Mouse (Mus musculus) brain, embryonic 18.5 days (tissue): Measurements from ENCODE around the gene Mrps12.

Experiments used
- DNase-seq: peaks from one replicate; pipeline ENCODE4 v3.0.0-alpha.2; 2012; ENCODE audit warnings: low read depth, low spot score

Mrps12 gene

DNA sequence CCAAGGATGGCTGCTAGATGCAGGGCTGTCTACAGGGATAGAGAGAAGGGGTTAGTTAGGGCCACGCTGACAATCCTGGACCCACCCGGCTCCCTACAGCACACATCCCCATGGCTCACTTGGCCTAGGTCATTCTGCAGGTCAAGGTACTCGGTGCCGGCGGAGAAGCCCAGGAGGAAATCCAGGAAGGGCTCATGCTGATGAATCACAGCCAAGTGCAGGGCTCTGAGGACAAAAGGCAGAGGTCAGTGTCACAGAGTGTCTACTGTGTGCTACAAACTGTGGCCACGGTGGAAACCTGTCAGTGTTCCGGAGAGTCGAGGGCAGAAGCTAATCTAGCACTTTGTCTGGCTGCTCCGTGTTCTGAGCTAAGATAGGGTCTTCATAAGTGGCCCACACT lies 20.3 kb upstream of the Mrps12 start:
- no peak for DNase-seq

GRCm38 (mm10) chr7:28758623-28759022 lies 17.0 kb upstream of the Mrps12 start:
- no peak for DNase-seq

DNA sequence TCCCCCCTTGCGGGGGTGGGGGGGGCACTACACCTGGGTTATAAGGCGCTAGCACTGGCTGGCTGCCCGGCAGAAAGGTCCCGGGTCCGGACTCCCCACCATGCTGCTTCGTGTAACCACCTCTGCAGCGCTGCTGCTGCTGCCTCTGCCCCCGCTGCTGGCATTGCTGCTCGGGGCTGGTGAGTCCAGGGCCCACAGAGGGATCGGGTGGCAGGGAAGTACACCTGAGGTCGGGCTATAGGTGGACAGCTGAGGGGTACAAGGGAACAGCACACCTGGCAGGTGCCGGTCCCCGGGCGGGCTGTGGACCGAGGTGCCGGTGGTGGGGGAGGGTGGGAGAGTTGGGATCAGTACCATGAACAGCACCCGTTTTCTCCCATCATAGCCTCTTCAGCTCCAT lies 14.5 kb upstream of the Mrps12 start, which contains the start of gene Ccer2:
Gene Ccer2, plus strand, starts transcription at position 96 of the 400 bp plus-strand sequence.
- DNase-seq: no peak

DNA sequence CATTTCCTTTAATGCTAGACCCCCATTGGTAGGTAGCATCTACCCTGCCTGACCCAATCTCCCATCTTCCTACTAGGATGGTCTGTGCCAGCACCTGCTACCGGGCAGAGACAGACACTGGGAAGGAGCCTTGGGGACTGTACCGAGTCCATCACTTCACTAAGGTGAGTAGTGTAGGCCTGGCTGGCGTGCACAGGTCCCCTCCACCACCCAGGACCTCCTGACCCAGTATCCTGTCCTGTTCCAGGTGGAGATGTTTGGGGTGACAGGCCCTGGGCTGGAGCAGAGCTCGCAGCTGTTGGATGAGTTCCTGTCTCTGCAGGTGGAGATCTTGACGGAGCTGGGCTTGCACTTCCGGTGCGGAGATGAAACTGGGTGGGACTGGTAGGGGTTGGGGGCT lies 8.3 kb upstream of the Mrps12 start:
- DNase-seq: no peak

- no peak for DNase-seq
These were observed 282 bp downstream of the Mrps12 start for GRCm38 (mm10) chr7:28741368-28741708.

- no peak for DNase-seq
These were observed 671 bp downstream of the Mrps12 start for GRCm38 (mm10) chr7:28740949-28741348.

DNA sequence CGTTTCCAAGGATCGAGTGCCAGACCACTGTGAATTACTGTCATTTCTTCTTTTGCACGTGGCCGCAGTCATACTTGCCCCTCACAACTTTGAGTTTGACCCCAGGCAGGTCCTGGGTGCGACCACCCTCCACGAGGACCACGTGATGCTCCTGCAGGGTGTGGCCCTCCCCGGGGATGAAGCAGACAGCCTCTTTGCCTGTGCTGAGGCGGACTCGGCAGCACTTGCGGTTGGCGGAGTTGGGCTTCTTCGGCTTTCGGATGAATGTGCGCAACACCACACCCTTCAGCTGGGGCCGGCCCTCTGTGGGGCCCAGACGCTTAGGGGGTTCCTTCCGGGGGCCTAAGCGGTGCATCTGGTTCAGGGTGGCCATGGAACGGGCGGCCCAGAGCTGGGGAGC lies 1.8 kb downstream of the Mrps12 start:
- DNase-seq: no peak

GRCm38 (mm10) chr7:28735701-28736100 lies 5.9 kb downstream of the Mrps12 start:
- DNase-seq: no peak

GRCm38 (mm10) chr7:28733211-28733610 lies 8.4 kb downstream of the Mrps12 start:
- no peak for DNase-seq

GRCm38 (mm10) chr7:28732341-28733142 lies 9.1 kb downstream of the Mrps12 start:
- peak; percentile 22 for DNase-seq

DNA sequence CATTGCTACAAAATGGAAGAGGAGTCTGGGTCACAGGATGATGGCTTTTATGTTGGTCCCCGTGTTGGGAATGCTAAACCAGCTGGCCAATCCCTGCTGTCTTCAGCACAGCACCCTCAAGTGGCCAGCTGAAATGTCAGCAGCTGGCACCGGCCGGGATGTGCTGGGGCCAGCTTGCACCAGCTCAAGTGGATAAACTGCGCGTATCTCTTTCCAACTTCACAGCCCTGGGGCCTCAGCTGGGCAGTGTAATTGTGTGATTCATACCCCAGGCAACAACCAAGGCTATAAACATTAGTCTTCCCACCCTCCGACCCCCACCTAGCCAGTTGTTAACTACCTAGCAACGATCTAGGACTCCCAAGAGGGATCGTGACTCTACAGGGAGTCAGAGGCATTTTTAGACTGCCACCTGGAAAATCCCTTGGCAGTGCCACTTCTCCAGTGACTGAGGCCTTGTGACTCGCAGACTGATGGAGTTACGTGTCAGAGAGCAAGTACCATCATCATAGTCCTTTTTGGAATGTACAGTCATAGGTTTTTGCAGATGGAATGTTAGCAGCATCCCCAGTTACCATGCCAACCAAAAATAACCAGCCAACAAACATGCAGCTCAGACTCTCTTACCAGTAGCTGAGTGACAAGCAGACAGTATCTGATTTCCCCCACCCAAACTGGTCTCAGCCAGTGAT lies 13.8 kb downstream of the Mrps12 start:
- DNase-seq: no peak

DNA sequence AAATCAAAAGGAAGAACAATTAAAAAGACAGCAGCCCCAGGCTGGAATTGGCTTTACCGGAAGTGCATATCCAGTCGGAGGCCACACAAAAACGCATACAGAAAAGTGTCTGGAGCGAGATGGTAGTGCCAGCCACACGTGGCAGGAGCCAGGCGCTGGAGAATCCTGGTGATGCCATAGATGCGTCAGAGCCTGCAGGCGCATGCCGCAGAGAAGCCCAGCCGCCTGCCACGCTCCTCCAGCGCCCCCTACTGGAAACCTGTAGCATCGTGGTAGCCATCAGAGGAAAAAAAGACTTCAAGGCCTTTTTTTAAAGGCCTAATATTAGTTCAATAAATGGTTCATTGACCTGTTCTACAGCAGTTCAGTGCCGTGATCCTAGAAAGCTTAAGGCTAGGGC lies 15.0 kb downstream of the Mrps12 start:
- no peak for DNase-seq

DNA sequence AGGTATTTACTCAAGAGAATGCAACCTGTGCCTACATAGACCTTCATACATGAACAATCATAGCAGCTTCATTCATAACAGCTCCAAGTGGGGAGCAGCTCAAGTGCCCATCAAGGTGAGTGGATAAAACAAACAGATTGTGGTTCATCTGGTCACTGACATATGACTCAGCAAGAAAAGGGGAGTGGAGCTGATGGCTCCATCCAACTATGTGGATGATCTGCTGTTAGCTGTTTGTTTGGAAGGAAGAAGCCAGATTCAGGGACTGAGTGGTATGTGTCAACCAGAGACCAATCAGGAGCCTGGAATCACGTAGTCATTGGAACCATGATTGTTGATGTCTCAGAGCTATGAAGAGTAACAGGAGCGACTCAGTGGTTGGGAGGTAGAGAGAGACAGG lies 17.0 kb downstream of the Mrps12 start:
- DNase-seq: no peak

GRCm38 (mm10) chr7:28722079-28722478 lies 19.5 kb downstream of the Mrps12 start:
- DNase-seq: no peak

DNA sequence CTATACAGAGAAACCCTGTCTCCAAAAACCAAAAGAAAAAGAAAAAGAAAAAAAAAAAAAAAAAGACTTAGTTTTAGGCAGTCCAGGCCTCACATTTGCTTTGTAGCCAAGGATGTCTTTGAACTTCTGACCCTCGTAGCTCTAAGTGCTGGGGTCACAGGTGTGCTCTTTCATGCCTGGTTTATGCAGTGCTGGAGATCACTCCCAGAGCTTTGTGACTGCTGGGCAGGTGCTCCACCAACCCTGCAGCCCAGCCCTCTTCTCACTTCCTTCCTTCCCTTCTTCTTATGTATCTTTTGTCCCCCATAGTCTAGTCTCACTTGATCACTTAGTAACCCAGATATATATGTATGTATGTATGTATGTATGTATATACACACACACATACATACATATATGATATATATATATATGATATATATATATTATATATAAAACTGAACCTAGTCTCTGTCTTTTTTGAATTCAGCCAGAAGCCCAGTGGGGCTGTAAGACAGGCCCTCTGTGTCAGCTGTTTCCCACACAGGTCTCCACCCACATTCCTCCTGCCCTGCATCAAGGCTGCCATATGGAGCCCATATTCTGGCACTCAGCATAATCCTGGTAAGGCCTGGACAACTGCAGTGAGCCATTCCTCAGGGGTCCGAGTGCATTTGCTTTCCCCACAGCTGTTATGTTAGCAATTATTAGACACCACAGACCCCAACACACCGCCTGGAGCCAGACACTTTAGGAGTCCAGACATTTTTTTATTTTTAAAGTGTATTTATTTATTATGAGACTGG lies 20.7 kb downstream of the Mrps12 start:
- DNase-seq: no peak

DNA sequence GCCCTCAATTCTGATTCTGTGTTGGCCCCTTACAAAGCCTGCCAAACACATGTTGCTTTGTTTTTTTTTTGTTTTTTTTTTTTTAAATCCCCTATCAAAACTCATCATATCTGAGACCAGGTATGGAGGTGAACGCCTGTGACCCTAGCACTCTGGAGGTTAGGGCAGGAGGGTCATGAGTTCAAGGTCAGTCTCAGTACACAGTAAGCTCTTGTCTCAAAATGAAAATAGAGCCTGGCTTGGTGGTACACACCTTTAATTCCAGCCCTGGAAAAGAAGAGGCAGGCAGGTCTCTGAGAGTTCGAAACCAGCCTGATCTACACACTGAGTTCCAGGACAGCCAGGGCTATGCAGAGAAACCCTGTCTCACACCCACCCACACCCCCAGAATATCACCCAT lies 22.0 kb downstream of the Mrps12 start:
- no peak for DNase-seq

- no peak for DNase-seq
These were observed 22.5 kb downstream of the Mrps12 start for GRCm38 (mm10) chr7:28719159-28719558.

- no peak for DNase-seq
These were observed 23.9 kb downstream of the Mrps12 start for GRCm38 (mm10) chr7:28717726-28718125.

DNA sequence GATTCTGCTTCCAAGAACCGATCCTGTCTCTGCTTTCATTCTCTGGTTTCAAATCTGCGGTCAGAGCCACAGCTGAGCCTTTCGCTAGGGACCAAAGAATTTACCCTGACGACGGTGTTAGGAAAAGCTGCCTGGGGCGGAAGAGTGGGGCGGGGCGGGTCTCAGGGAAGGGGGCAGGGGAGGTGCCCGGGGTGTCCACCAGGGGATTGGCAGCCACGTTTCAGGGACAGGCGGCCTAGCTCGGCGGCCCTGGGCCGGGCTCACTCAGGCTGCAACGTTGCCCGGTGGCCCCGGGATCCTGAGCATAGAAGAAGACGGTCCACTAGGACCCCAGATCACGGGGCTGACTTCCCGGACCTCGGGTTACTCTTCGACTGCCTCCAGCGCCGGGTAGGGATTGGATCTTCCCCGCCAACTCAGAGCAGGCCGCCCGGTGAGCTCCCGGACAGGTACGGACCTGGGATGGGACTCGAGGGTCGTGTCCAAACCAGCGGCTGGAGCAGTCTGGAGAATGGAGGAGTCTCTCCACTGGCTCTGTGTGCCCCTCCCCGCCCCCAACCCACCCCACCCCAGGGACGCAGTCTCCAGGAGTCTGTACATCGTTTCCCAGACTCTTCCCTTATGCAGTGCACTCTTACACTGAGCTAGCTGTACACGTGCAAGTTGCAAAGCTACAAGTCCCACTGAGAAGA lies 24.9 kb downstream of the Mrps12 start, which contains the start of gene Fbxo17:
Gene Fbxo17, plus strand, starts transcription at position 215 of the 692 bp plus-strand sequence.
- no peak for DNase-seq

- DNase-seq: no peak
These were observed 26.0 kb downstream of the Mrps12 start for GRCm38 (mm10) chr7:28715598-28715997.

GRCm38 (mm10) chr7:28714667-28715066 lies 27.0 kb downstream of the Mrps12 start:
- DNase-seq: no peak

DNA sequence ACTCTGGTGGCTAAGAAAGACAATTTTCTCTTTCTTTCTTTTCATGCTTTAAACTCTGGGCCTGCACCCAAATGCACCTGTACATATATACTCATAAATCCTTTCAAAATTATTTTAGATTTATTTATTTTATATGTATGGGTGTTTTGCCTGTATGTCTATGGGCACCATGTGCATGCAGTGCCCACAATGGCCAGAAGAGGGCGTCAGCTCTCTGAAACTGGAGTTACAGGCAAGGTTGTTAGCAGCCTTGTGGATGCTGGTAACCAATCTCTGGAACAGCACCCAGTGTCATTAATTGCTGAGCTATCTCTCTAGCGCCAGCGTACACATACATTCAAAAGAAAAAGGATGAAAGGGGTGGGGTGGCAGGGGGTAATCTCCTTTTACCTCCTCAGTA lies 30.7 kb downstream of the Mrps12 start:
- no peak for DNase-seq
